Mouse (Mus musculus): Measurements from ENCODE around the gene S100a10. TPM values are rescaled to one million over a fixed set of nuclear protein-coding genes. Genes with fewer than 3 reads are reported as not detected.
A peak's percentile ranks its signal among the peaks of the same experiment; 100 is the strongest.

The S100a10 gene
- polyA plus RNA-seq (2016; fragmentation: Nextera tagmentation; extraction: Ambion mirVana) = 93.1 and 94.7 TPM in 2 replicates

DNA sequence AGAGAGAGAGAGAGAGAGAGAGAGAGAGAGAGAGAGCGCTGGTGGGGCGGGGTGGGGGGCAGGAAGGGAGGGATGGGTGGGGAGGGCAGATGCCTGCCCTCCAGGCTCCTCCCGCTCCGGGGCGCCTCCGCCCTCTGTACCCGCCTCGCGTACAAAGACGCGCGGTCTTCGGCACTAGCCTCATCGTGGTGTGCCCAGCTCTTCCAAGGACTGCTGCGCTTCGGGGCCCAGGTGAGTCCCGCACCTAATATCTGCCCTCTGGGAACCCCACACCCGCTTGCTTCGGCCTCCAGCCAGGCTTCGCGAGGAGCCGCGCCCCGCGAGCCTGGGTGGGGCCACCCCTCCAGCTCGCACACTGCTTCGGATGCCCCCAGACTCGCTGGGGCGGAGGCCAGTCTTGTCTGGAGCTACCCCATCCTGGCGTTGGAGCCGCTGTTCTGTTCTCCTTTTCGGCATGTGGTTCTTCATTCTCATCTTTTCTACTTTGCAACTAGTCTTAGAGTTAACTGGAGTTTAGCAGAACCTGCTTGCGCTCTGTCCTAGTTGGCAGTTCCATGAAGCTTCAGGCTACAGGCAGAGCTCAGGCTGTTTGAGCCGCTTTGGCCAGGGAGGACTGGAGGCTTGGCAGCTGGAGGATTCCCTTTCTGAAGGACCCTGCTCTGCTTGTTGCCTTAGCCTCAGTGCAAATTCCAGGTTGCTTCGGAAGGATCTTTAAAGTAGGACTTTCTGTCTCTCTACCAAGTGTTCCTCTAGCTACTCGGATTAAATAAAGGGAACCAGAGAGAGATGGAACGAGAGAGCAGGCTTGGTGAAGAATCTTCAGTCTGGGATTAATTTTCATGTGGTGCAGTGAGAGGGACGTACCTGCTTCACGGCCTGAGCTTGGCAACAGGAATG is at the start of gene S100a10:
S100a10 (plus strand) TSS at position 100 of the 897 bp plus-strand sequence.
- 3% methylated on average over 35 of the region's 39 CpGs for WGBS

DNA sequence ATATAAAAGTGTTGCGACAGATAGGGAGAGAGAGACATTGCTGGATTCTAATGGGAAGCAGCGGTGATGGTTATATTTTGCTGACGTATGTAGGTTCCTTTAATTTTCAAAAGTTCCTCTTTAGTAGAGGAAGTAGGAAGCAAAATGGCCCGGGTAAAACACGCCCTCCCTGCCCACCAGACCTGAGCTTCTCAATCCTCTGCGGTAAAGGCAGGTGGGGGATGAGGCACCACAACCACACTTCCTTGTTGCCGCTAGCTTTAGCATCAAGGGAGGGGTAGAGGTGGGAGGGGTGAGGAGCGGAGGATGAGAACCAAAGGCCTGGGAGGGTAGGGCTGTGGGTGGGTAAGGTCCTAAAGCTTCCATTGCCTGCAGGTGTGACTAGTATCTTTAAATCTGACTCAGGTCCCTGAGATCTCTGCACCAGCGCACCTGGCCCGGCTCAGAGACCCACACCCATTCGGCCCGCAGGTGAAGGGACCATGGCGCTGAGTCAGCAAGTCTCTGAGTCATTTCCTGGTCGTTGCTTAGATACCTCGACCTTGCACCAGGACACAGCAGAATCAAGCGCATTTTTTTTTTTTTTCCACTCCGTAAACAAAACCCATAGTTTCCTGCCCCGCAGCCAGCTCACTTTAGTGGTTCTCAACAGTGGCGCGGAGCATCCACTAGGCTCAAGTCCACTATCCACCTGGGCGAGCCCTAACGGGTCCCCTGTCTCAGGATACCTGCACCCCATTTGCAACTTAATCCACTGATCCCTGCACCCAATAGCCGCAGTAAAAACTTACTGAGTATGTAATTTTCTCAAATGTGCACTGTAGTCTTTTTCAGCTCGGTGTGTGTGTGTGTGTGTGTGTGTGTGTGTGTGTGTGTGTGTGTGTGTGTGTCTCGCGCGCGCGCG is 48.7 kb upstream of the S100a10 start:
- H3K27me3 ChIP-seq (ENCODE audit: poor library complexity, severe bottlenecking) = no peaks in the 10 kb centered on the region
- H3K27ac ChIP-seq = no peak overlapping the region
- H3K36me3 ChIP-seq (replicated peaks) = no peaks in the 10 kb centered on the region
- DNase-seq (ENCODE audit: extremely low spot score, low spot score) = no peak
- H3K4me1 ChIP-seq = 0 out of 2 replicates have a peak, but pooled peaks cover 6% of the 10 kb centered on the region
- H3K4me3 ChIP-seq = no peak overlapping the region
- WGBS = 37% methylated on average over 30 of the region's 30 CpGs
- H3K9me3 ChIP-seq = peaks cover 3% of the 10 kb centered on the region; the same call in 1 of the 2 replicates

More for the DNA sequence above, at the start of gene S100a10:
- peak; percentile 52 for DNase-seq (ENCODE audit: extremely low spot score, low spot score)
- Histone ChIP-seq H3K9me3 (no peaks in the 10 kb centered on the region), H3K36me3 (replicated peaks) (no peaks in the 10 kb centered on the region), H3K27me3 (ENCODE audit: poor library complexity, severe bottlenecking) (peaks cover 27% of the 10 kb centered on the region), H3K4me1 (peaks cover 22% of the 10 kb centered on the region), H3K27ac (peak within 1 kb of the TSS; percentile 86), H3K4me3 (peak within 1 kb of the TSS; percentile 67)

DNA sequence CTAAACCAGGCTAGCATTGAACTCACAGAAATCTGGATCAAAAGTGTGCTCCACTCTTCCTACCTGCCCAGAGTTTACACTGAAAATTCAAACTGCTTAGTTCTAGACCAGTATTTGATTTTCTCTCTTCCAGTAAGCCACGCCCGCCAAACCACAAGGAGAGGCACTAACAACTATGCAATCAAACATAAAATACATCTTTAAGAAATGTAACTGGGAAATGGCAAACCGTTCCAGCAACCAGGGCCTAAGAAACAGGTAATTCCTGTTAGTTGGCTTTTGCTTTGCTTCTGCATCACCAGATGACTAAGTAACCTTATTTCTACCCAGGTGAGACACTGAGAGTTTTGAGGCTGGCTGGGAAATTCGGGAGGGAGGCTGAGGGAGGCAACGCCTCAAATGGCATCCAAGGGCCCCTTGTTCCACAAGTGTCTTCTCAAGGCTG is 48.0 kb upstream of the S100a10 start:
- DNase-seq (ENCODE audit: extremely low spot score, low spot score) = no peak
- H3K4me3 ChIP-seq = no peak overlapping the region
- H3K27ac ChIP-seq = no peak overlapping the region
- 71% methylated on average over 5 of the region's 5 CpGs for WGBS
- 0 out of 2 replicates have a peak, but pooled peaks cover 6% of the 10 kb centered on the region for H3K4me1 ChIP-seq
- no peaks in the 10 kb centered on the region for H3K27me3 ChIP-seq (ENCODE audit: poor library complexity, severe bottlenecking)
- H3K36me3 ChIP-seq (replicated peaks) = no peaks in the 10 kb centered on the region
- peaks cover 3% of the 10 kb centered on the region; the same call in 1 of the 2 replicates for H3K9me3 ChIP-seq

DNA sequence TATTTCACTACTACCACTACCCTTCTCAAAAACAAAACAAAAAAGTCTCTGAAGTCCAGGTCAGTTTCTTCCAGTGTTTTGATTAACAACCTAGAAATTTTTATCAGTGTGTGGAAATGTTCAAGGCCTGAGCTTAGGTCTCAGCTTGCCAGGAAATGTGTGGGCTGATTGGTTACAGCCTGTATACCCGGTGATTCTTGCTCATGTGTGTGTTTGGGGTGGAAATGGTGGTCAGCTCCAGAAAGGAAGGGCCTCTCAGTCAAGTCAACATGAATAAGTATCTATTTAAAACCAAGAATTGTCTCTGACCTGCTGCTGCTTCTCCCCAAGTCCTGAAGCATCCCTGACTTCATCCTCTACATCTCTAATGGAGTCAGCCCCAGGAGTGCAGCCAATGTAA is 45.6 kb upstream of the S100a10 start:
- no peak for DNase-seq (ENCODE audit: extremely low spot score, low spot score)
- Histone ChIP-seq H3K36me3 (replicated peaks) (no peaks in the 10 kb centered on the region), H3K27ac (no peak overlapping the region), H3K4me1 (0 out of 2 replicates have a peak, but pooled peaks cover 6% of the 10 kb centered on the region), H3K4me3 (no peak overlapping the region), H3K27me3 (ENCODE audit: poor library complexity, severe bottlenecking) (no peaks in the 10 kb centered on the region), H3K9me3 (no peaks in the 10 kb centered on the region)
- 80% methylated on average over 1 of the region's 1 CpGs for WGBS

DNA sequence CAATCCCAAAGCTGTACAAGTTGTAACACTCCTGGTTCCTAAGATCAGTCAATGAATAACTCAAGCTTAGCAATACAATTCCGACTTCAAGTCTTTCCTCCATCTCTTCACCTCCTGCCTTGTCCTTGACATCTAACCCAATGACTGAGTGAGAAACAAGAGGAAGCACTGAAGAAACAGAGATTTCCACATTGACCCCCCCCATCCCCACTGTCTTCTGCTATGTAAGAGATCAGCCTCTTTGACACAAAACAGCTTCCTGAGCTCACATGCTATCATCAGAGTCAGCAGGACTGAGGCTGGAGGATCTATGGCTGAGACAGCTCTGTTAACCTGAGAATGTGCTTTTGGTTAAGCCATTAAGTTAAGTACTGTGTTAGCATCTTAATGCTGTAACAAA is 43.8 kb upstream of the S100a10 start:
- no peaks in the 10 kb centered on the region for H3K9me3 ChIP-seq
- no peaks in the 10 kb centered on the region for H3K27me3 ChIP-seq (ENCODE audit: poor library complexity, severe bottlenecking)
- H3K36me3 ChIP-seq (replicated peaks) = no peaks in the 10 kb centered on the region
- no peak for DNase-seq (ENCODE audit: extremely low spot score, low spot score)
- no peak overlapping the region for H3K4me3 ChIP-seq
- H3K27ac ChIP-seq = no peak overlapping the region
- H3K4me1 ChIP-seq = 0 out of 2 replicates have a peak, but pooled peaks cover 5% of the 10 kb centered on the region
- WGBS = 88% methylated on average over 1 of the region's 1 CpGs

DNA sequence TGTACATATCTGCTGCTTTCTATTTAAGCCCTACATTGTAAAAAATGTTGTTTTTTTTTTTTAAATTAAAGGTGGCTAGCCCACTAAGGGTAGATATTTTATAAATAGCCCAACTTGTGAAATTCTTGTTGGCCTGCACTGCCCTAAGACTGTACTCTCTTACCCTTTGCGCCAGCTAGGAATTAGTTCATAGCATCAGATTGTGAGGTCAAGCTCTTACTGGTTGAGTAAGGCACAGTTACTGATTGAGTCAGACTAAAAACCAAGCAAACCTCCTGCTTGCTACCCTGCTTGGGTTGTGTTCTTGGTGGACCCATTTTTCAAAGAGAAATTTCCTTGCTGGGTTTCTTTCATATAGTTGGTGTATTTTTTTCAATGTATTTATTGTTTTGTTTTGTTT is 43.1 kb upstream of the S100a10 start:
- Histone ChIP-seq H3K4me3 (no peak overlapping the region), H3K27ac (no peak overlapping the region), H3K27me3 (ENCODE audit: poor library complexity, severe bottlenecking) (no peaks in the 10 kb centered on the region), H3K36me3 (replicated peaks) (no peaks in the 10 kb centered on the region), H3K9me3 (no peaks in the 10 kb centered on the region), H3K4me1 (no peaks in the 10 kb centered on the region)
- no peak for DNase-seq (ENCODE audit: extremely low spot score, low spot score)
- 93% methylated on average over 1 of the region's 1 CpGs for WGBS

DNA sequence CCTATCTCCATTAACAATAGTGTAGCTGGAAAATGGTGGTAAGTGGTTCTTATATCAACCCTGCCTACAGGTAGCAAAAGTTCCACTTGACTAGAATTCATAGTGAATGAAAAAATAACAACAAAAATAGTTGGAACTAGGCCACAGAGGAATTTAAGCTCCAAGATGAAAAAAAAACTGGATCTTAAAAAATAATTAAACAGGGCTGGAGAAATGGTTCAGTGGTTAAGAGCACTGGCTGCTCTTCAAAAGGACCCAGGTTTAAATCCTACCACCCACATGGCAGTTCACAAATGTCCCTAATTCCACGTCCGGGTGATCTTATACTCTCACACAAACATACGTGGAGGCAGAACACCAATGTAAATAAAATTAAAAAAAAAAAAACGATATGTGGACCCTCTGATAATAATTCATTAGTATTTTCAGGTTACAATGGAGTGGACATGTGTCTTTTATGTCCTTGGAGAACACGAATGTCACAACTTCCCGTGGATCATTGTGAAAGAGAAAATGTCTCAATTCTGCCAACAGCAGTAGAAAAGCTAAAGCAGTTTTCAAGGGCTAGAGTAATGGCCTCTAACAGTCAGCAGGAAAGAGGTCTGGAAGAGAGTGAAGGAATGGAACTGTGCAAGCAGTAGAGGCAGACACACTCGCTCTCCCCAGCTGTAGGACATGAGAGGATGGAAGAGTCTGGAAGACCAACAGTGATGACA is 42.3 kb upstream of the S100a10 start:
- Histone ChIP-seq H3K27ac (no peak overlapping the region), H3K9me3 (no peaks in the 10 kb centered on the region), H3K4me1 (no peaks in the 10 kb centered on the region), H3K4me3 (no peak overlapping the region), H3K27me3 (ENCODE audit: poor library complexity, severe bottlenecking) (no peaks in the 10 kb centered on the region), H3K36me3 (replicated peaks) (no peaks in the 10 kb centered on the region)
- no peak for DNase-seq (ENCODE audit: extremely low spot score, low spot score)
- WGBS = 83% methylated on average over 7 of the region's 7 CpGs

DNA sequence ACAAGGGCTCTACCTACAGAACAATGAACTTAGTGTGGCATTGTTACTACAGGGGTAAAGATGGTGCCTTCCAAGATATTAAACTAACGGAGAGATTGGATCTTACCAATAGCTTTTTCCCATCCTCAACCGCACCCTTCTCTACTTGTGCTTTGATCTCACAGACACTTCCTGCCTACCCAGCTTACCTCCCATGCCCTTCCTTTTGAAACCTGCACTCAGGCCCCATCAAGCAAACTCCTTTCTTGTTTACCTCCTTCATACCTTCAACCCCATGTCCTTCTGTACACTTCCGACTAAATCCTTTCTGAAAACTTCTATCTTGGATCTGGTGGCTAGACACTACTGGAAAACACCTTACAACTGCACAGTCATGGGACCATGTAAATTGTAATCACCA is 40.3 kb upstream of the S100a10 start:
- 96% methylated on average over 3 of the region's 3 CpGs for WGBS
- Histone ChIP-seq H3K4me1 (no peaks in the 10 kb centered on the region), H3K4me3 (no peak overlapping the region)

DNA sequence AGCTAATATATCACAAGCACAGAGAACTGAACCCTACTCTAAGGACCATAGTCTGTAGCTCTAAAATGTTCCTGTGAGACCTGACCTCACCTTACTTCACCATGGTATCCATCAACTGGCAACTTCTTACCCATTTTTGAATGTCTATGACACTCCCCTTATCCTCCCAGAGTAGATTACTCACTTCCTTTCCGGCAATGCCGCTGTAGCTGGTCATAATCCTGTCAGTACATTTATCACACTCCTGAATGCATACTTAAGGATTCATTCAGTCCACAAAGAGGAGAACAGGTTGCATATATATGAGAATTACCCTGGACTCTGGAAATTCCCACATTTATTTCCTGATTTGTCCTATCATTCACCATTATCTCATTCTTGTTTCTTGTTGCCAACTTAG is 37.5 kb upstream of the S100a10 start:
- peaks cover 5% of the 10 kb centered on the region for H3K4me1 ChIP-seq
- WGBS = 94% methylated on average over 2 of the region's 2 CpGs
- H3K27me3 ChIP-seq (ENCODE audit: poor library complexity, severe bottlenecking) = peaks cover 14% of the 10 kb centered on the region

More for the DNA sequence above, 40.3 kb upstream of the S100a10 start:
- H3K27ac ChIP-seq = no peak overlapping the region
- H3K9me3 ChIP-seq = no peaks in the 10 kb centered on the region
- DNase-seq (ENCODE audit: extremely low spot score, low spot score) = no peak
- H3K27me3 ChIP-seq (ENCODE audit: poor library complexity, severe bottlenecking) = 0 out of 2 replicates have a peak, but pooled peaks cover 3% of the 10 kb centered on the region
- no peaks in the 10 kb centered on the region for H3K36me3 ChIP-seq (replicated peaks)

DNA sequence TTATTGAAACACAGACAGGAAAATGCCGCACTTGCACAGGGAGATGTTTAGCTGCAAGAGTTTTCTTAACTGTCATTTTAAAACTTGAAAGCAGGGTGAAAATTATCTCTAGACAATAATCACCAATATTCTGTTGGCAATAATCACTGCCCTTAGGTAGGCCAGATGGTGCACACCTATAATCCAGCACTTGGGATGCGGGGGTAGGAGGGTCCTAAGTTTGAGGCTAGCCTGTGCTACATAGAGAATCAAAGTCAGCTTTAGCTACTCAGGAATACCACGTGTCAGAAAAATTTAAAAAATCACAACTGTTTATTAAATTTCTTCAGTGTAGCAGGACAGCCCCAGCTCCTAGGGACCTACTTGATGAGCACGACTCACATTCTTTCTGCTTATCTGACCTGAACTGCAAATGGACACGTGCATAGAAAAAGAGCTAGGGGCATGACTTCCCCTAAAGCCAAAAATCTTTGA is 35.0 kb upstream of the S100a10 start:
- peak overlapping the region; percentile 83; the same call in 1 of the 2 replicates for H3K27ac ChIP-seq
- peaks cover 5% of the 10 kb centered on the region for H3K4me1 ChIP-seq
- 55% methylated on average over 5 of the region's 5 CpGs for whole genome bisulfite sequencing
- no peaks in the 10 kb centered on the region for H3K9me3 ChIP-seq
- peaks cover 14% of the 10 kb centered on the region for H3K27me3 ChIP-seq (ENCODE audit: poor library complexity, severe bottlenecking)
- no peaks in the 10 kb centered on the region for H3K36me3 ChIP-seq (replicated peaks)
- no peak for DNase-seq (ENCODE audit: extremely low spot score, low spot score)
- H3K4me3 ChIP-seq = peak overlapping the region; percentile 65

More for the DNA sequence above, 37.5 kb upstream of the S100a10 start:
- no peaks in the 10 kb centered on the region for H3K36me3 ChIP-seq (replicated peaks)
- H3K27ac ChIP-seq = no peak overlapping the region
- no peak for DNase-seq (ENCODE audit: extremely low spot score, low spot score)
- H3K4me3 ChIP-seq = no peak overlapping the region
- H3K9me3 ChIP-seq = no peaks in the 10 kb centered on the region

DNA sequence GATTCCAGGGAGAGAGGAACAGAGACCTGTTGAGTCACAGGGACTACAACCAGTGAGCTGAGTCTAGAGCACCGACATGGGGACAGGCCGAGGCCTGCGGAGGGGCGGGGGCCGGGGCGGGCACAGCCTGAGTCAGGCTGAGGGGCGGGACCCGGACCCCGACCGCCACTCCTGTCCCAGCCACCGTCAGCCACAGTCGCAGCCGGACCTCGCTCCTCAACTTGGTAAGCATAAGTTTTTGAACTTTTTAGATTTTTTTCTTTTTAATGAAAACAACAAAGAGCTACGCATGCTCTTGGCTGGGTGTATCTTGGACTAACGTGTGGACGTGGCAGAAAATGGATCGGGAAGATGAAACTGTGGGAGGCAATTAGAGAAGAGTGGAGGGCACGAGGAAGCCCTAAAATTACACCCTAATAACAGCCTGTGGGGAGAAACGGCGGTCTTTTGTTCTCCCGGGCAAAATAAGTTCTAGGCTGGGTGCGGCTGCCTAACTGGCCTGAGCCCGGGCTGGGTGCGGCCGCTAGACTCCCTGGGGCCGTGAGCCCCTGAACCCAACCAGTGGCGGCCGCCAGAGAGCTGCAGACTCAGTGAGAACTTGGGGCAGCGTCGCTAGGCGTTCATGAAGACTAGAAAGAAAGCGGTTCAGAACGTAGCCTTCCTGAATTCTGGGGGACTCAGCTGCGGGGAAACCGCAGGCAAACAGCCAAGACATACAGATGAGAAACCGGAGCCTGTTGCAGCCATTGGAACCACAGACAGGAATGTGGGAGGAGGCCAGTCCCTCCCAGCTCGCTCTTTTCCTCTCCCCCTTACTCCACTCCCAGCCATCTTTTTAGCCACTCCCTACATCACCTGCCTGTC is 34.3 kb upstream of the S100a10 start, which contains the start of gene S100a11:
S100a11 (plus strand) TSS at position 159 of the 864 bp plus-strand sequence.
- Histone ChIP-seq H3K4me3 (peak within 1 kb of the TSS; percentile 65), H3K27me3 (ENCODE audit: poor library complexity, severe bottlenecking) (peaks cover 14% of the 10 kb centered on the region), H3K36me3 (replicated peaks) (no peaks in the 10 kb centered on the region), H3K4me1 (peaks cover 5% of the 10 kb centered on the region), H3K9me3 (no peaks in the 10 kb centered on the region), H3K27ac (peak within 1 kb of the TSS; percentile 83)
- WGBS = under 1% methylated on average over 38 of the region's 38 CpGs
- peak; percentile 56 for DNase-seq (ENCODE audit: extremely low spot score, low spot score)
